Mouse (Mus musculus) skeletal muscle tissue, adult 2 months (tissue): ENCODE data around the gene Card11.

Source experiments
- DNase-seq: peaks from one replicate; pipeline ENCODE4 v3.0.0-alpha.2; 2012; ENCODE audit warnings: low read depth, low spot score

Gene Card11

DNA sequence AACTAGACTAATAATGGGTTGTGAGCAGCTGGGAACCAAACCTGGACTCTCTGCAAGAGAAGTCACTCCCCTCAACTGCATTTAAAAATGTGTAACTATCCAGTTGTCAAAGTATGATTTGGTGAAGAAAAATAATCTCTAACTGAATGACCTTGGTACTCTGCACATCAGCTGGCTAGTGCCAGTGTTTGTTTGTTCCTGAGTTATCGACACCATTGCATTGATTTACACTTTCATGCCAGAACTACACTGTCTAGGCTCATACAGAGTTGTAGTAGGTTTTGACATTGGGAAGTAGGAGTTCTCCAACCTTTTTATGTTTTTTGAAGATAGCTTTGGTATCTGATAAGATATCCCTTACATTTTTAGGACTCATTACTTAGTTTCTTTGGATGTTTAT is 81.9 kb downstream of the Card11 start:
- DNase-seq = no peak

DNA sequence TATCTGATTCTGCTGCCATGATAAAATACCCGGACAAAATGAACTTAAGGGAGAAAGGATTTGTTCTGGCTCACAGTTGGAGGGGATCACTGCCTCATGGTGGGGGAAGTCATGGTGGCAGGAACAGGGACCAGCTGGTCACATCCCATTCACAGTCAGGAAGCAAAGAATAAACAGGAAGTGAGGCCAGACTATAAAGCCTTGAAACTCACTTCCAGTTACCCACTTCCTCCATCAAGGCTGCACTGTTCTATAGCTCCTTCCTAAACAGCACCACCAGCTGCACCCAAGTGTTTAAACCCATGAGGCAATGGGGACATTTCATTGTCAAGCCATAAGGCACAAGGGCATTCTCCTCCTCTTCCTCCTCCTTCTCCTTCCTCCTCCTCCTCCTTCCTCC is 82.6 kb downstream of the Card11 start:
- no peak for DNase-seq

DNA sequence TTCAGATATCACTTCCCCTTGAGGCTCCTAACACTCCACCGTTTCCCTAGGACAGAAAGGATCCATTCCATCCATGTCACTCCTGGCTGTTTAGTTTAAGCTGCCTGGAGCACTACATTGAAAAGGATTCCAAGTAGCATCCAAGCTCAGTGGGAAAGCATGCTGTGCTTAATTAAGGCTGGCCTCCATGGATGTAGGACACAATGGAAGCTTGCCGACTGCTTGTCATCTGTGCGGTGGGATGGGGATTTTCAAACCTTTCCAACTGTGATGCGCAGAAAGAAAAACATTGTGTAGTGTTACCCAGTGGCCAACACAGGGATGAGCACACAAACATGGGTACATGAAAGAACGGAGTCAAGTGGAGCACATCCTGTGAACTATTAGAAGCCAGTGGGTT is 89.5 kb downstream of the Card11 start:
- DNase-seq = no peak

DNA sequence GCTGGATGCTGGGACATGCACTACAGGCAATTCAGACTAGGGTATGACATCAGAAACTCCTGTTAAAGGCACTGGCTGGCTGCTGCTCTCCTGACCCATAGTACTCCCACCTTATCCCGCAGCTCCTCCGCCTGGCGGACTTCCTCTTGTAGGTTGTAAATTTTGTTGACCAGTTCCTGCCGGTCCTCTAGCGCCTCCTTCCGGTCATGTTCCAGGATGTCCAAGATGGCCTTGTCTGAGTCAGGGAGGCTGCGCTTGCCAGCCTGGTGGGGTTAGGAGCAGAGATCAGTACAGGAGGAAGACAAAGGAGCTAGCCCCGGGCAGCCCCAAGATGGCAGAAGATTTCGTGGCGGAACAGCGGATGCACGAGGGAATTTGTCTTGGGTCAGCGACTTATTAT is 99.5 kb downstream of the Card11 start:
- no peak for DNase-seq

DNA sequence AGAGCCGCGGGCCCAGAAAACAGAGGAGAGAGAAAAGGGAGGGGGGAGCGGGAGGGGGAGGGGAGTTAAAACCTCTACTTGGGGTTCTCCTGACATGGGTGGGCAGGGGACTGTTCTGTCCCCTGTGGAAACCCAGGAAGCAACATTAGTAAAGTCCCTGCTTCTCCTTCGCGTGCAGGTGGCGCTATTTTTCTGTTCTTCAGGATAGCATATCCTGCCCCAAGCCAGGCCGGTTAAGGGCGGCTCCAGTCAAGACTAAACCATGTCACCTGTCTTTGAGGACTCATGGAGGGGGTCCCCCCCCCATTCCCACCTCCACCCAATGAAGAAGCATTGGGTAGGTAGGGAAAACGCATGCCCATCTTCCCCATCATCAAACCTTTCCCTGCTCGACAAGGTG is 109.3 kb downstream of the Card11 start:
- DNase-seq = no peak

DNA sequence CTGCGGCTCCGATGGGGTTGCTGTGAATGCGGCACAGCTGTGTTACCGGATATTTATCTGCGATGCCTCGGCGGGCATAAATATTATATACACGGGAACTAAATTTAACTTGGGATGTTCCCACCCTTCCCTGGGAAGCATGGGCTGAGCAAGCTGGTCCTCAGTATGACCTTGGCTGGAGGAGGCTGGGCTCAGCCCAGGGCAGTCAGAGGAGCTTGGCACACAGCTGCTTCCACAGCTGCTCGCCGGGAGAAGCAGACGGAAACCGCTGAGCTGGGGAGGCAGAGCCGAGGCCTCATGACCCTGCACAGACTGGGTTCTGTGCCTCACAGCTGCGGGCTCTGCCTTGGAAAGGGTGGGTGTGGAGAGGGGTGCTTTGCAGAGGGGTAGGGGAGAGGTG is 110.3 kb downstream of the Card11 start:
- peak; percentile 54 for DNase-seq

DNA sequence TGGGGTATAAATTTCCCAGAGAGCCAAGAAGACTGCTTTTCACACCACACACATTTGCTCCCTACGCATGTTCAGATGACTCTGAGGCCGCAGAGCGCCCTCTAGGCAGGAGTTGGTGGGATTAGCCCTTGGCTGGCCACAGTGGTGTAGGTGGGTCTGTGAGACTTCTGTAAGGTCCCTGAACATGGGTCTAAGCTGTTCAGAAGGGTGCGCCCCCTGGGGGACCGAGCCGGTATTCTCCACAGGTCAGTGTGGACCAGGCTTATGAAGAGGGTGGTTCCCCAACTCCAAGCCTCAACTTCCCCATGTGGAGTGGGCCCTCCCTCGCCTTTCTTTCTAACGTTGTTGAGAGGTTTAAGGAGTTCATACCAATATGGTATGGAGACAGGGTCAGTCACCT is 110.8 kb downstream of the Card11 start:
- no peak for DNase-seq

DNA sequence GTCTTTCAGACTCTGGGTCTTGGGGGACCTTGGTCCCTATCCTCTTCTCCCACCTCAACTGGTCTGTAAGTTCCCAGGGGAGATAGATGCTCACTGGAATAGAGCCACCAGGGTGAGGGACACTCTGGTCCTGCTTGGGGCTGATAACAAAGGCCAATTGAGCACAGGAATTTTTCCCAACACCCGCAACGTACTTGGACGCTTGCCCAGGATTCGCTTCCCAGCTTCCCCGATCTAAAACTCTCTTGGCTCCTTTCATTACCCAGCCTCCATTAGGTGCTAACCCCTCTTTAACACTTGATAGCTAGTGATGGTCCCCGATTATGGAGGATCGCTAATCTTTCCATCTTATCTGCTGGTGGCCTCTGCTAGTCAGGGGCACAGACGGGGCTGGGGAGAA is 112.5 kb downstream of the Card11 start:
- no peak for DNase-seq

DNA sequence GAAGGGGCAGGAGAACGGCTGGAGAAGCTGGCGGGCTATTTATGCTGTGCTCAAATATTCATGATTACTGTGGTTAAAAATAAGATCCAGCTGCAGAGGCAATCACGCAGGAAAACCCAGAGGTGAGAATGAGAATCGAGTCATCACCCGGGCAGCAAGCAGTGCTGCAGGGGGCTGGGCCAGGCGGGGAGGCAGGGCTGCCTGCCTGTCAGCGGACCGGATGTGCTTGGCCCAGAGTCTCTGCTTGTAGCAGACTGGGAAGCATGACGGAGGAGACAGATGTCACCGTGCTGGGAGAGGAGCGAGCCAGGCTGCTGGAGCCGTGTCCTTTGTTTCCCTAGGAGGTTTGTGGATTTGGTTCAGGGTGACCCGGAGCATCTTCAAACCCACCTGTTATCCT is 115.4 kb downstream of the Card11 start:
- no peak for DNase-seq

DNA sequence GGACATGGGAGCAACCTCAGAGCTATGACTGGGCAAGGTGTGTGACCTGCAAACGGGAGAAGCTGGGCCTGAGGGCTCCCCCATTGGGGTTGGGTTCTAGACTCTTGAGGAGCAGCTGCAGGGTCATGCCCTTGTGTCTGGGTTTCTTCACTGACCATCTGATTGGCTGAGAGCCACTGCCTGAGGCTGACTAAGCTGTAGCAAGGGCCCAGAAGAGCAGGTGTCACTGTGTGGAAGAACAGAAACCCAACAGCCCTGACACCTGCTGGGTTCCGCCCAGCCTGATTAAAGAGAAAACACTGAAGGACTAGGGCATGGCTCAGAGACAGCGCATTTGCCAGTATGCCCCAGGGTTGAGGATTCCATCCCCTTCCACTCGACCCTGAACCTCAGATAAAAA is 118.0 kb downstream of the Card11 start:
- no peak for DNase-seq

DNA sequence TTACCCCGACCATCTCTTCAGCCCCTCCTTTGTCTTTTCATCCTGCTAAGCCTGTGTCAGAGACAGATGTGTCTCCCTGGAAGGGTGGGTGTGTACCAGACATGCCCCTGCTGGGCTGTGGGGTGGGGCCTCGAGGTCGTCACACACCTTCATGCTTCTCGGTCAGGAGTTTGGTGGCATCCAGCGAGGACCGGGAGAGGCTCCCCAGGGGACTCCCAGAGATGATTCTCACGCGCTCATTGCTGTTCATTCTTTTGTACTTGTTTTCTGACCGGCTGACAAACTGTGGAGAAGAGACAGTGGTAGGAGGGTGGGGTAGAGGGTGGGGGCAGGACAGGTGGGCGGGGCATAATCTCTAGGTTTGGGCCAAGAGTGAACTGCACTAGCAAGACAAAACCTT is 120.2 kb downstream of the Card11 start:
- no peak for DNase-seq

DNA sequence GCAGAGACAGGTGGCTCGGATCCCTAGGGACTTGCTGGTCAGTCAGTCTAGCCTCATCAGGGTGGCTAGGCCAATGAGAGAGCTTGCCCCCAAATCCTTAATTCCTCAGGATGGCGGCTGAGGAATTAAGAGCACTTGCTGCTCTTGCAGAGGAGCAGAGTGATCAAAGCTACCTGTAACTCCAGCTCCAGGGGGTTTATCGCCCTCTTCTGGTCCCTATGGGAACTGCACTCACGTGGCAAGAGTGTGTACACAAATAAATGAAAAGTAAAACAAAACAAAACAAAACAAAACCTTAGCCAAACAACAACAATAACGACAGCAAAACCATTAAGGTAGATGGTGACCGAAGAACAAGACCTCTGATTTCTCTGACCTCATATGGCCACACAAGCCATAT is 121.7 kb downstream of the Card11 start:
- no peak for DNase-seq

DNA sequence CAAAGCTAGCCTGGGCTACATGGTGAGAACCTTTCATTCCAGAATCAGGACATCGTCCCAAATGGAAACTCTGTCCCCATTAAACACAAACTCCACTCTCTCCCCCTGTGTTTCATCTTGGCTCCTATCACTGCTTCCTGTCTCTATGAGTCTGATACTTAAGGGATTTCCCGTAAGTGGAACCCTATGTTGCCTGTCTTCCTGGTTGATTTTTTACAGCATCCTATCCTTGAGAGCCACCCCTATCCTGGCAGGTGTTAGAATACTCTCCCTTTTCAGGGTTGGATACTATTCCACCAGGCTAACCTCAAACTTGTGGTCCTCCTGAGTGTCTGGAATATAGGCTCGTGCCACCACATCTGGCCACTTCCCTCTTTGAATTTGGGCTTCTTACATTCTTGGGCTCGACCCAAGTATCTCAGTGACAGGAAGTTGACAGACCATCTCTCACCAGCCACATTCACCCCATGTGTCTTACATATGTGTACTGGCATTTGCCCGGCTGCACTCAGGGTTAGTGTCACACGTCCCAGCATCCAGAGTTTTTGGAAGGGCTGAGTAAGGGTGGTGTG is 126.6 kb downstream of the Card11 start:
- DNase-seq = no peak

DNA sequence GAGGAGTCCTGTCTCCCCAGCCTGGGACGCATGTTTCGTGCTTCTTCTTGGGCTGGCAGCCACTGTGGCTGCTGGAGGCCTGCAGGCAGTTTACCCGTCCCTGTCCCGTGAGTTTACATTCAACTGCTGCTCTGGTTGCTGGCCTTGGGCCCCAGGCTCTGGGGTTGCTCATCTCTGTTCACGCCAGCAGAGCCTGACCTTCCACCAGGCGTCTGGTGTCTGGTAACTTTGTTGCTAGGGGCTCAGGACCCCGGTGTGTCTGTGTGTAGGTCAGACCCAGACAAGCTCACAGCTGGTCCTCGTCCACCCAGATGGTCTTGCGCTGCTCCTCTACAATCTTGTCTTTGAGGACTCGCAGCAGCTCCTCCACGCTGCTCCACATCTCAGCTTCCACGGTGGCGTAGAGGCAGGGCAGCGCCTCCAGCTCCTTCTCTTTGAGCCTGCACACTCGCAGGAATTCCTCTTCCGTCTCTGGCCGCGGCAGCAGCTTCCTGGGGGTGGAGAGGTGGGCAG is 127.3 kb downstream of the Card11 start:
- DNase-seq = no peak

DNA sequence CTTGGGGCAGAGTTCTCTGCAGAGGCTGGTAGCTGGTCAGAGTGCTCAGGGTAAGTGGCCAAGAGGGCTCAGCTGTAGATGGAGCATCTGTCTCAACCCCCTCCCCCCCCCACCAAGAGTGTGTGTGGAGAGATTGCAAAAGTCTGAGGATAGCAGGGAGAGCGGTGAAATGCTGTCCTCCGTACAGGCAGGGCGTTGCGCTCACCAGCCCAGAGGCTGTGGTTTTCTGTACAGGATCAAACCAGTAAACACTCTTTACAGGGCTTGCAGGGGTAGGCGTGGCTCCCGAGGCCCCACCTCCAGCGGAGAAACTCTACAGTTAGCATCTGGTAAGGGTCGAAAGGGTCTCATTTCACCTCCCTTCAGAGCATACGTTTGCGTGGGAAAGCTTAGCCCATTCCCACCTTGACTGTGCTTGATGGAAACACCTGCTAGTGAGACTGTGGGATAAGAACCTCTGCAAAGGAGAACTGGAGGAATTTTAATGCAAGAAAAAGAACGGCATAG is 127.8 kb downstream of the Card11 start:
- DNase-seq = no peak

DNA sequence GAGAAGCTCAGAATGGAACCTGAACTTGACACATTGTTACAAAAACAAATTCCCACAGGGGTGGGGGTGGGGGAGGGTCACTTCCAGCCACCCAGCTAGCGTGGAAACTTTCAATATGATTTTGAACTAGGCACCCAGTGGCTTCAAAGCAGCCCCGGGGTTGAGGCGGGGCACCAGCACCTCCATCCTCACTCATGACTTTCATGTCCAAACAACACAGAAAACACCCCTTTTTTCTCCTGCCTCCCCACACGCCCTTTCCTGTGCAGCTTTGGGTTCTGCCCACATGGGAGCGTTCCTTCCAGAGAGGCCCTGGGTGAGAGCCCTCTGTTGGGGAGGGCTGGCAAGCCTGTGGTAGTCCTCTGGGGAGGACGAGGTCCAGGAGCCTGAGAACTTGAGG is 129.1 kb downstream of the Card11 start:
- no peak for DNase-seq

DNA sequence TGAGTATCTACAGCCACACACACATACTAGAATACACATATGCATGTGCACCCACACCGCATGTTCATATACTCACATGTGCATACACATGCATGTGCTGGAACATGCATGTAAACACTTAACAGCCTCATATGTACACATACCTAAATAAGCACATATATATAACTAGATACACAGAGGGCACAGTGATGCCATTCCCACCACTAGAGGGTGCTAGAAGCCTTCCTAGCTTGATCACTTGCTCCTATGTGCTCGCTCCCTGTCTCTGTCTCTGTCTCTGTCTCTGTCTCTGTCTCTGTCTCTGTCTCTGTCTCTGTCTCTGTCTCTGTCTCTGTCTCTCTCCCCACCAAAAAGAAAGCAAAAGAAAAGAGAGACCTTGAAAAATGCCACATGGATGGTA is 131.3 kb downstream of the Card11 start:
- peak; percentile 38 for DNase-seq

DNA sequence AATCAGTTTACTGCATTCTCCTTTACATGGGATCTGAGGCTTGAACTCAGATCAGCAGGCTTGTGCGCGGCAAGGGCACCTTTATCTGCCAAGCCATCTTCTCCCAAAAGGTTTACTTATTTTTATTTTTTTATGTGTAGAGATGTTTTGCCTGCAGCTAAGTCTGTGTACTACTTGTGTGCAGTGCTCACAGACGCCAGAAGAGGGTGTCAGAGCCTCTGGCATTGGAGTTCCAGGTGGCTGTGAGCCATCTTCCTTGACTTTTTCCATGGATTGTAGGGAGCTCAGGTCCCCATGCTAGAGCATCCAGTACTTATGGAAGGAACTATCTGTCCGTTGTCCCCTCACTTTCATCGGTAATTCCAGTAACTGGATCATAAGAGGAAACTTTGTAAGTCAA is 140.7 kb downstream of the Card11 start:
- no peak for DNase-seq

DNA sequence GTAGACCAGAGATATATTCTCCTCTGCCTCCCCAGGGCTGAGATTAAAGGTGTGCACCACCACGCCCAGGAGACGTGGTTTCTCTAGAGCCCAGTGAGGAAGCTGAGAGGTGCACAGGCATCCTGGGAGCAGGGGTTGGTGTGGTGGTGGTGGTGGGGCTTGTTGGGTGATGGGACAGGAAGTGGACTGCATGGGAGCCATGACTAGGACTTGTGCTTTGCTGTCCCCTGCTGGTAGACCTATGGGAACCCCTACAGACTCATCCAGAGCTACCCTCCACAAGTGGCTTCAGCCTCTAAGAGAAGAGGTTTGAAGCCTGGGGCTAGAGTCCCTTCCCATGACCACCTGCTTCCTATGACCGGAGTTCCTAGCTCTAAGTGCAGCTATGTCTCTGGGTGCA is 142.0 kb downstream of the Card11 start:
- DNase-seq = no peak

DNA sequence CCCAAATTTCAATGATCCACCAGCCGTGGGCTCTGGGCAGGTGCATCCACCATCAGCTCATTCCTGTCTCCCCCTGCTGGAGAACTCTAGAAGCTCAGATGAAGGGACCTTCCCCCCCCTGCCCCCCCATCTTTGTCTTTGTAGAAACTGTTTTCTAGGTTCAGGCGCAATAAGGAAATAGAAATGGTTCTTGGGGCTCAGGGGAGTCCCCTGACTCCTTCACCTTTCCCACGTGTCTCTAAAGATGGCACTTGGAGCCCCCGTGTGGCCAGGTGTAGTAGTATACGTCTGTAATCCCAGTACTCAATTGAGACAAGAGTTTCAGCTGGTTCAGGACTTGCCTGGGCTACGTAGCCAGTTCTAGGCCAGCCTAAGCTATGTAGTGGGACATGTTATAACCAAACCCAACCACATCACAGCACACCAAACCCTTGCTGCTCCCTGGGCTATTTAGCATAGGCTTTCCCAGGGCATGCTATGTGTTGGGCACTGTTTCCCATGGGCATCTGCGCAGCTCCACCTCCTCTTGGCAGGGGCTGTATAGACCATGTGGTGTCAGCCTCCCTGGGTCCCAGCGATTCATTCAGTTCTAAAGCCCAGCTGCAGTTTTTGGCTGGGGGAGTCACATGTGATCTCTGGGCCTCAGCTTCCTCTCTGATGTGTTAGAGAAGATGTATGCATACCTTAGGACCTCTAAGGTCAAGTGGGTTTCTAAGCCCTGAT is 142.8 kb downstream of the Card11 start:
- no peak for DNase-seq

DNA sequence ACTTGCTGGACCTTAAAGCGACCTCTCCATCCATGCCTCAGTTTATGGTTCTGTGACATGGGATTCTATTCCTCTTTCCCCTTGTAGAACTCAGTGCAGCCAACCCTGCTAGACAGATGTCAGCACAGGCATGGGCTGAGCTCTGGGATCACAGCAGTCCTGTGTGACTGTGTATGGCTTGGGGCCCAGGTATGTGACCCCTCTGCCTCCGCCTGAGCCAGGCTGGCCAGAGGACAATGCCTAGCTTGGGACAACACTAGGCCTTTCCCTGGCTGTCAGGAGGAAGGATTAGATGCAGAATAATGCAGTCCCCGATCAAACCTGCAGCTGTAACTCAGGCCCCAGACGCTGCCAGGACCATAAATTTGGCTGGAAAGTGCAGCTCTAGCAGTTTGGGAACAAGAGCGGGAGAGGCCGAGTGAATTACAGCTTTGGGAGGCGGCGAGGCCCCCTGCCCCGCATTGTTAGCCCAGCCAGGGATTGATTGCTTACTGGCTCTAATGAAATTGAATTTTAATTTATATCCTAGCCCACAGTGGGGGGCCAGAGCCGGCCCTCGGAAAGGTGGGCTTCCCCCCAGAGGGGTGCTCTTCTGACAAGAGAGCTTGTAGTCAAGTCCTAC is 144.4 kb downstream of the Card11 start:
- no peak for DNase-seq

DNA sequence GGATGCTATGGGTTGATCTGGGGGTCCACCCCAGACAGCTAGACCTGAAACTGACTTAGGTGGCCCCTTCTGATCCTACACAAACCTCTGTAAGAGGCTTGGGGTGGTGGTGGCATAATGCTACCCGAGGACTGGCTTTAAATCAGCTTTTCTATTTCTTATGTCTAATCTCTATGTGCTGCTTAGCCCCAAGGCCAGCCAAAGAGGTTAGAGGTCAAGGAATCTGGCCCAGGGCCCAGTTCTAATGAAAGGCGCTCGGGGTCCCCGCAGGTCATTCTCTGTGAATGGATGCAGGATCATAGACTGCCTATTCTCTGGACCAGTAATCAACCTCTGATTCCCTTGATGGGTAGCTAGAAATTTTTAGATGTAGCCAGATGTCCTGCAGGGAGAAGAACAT is 145.7 kb downstream of the Card11 start:
- no peak for DNase-seq

DNA sequence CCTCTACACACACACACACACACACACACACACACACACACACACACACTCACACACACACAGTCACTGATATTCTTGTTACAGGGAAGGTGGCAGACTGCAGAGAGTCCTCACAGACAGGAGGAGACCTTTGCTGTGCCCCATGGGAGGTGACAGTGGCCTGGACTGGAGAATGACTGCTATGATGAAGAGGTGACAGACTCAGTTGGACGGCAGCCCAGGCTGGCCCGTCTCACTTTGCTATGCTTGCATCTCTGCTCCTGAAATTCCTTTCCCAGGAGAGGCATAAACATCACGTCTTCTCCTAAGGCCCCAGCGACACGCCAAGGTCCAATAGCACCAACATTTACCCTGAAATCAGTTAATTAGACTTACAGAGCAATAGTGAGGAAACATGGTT is 146.7 kb downstream of the Card11 start:
- DNase-seq = peak; percentile 28
